Mouse (Mus musculus) adrenal gland, adult 2 months (tissue): ENCODE data around the gene Pigl. TPM values are rescaled to one million over a fixed set of nuclear protein-coding genes. Genes with fewer than 3 reads are reported as not detected.
"Not testable (repeated sequence)": the region's sequence is repeated elsewhere in the genome, so short reads cannot be mapped to it uniquely, and the experiment has no call there.

Experiments
- DNase-seq: peaks from one replicate; pipeline ENCODE4 v3.0.0; 2021
- long read RNA-seq: library from polyadenylated mRNA; stranded (forward); transcript quantifications from one replicate; pipeline ENCODE4 v2.0.0, GENCODE M21; 2021
- polyA plus RNA-seq: library from polyadenylated mRNA; depleted of rRNA; stranded (reverse); fragments of >200 nt; gene quantifications from 2 replicates; pipeline ENCODE4 v1.2.3, GENCODE M21; 2012; rRNA removed
- total RNA-seq, 2 experiments: library from RNA; stranded (reverse); gene quantifications; 2 replicates each; pipeline ENCODE4 v1.2.3; 2021

The Pigl gene
- 1 to 10 TPM; 9.5 to 10.0 TPM for total RNA-seq
- polyA plus RNA-seq: 6.0 and 6.8 TPM in 2 replicates
- long read RNA-seq, transcript Pigl-201 (7 exons, 2,174 nt): major isoform, 5 of 19 reads
- long read RNA-seq, partial matches to known transcripts: 1 of 19 reads
- long read RNA-seq, other reads (novel, unspliced or antisense): 13 of 19 reads

GRCm38 (mm10) chr11:62458276-62458724 lies at the start of gene Pigl, which contains the start of gene Ncor1:
Gene Pigl, plus strand, starts transcription at chr11:62458460.
Gene Ncor1, minus strand, starts transcription at chr11:62458541.
- DNase-seq: peak; percentile 91

- no peak for DNase-seq
Observed at GRCm38 (mm10) chr11:62408848-62409247, 49.4 kb upstream of the Pigl start.

- no peak for DNase-seq
Observed at GRCm38 (mm10) chr11:62409611-62410010, 48.6 kb upstream of the Pigl start.

- no peak for DNase-seq
Observed at GRCm38 (mm10) chr11:62415026-62415425, 43.2 kb upstream of the Pigl start.

- DNase-seq: no peak
Observed at GRCm38 (mm10) chr11:62424525-62424924, 33.7 kb upstream of the Pigl start.

- no peak for DNase-seq
Observed at GRCm38 (mm10) chr11:62426266-62426665, 32.0 kb upstream of the Pigl start.

- DNase-seq: no peak
Observed at GRCm38 (mm10) chr11:62427105-62427504, 31.2 kb upstream of the Pigl start.

GRCm38 (mm10) chr11:62432211-62432610 lies 26.0 kb upstream of the Pigl start:
- no peak for DNase-seq

GRCm38 (mm10) chr11:62440670-62441315 lies 17.5 kb upstream of the Pigl start:
- DNase-seq: no peak

GRCm38 (mm10) chr11:62445799-62446198 lies 12.5 kb upstream of the Pigl start:
- no peak for DNase-seq

GRCm38 (mm10) chr11:62448971-62449370 lies 9.3 kb upstream of the Pigl start:
- DNase-seq: peak; percentile 56

- DNase-seq: no peak
Observed at GRCm38 (mm10) chr11:62455193-62455592, 3.1 kb upstream of the Pigl start.

GRCm38 (mm10) chr11:62456021-62456482 lies 2.2 kb upstream of the Pigl start:
- no peak for DNase-seq

GRCm38 (mm10) chr11:62456483-62457172 lies 1.6 kb upstream of the Pigl start:
- DNase-seq: peak; percentile 78

GRCm38 (mm10) chr11:62457241-62457890 lies 894 bp upstream of the Pigl start:
- DNase-seq: peak; percentile 96

GRCm38 (mm10) chr11:62457891-62458270 lies 379 bp upstream of the Pigl start:
- no peak for DNase-seq

GRCm38 (mm10) chr11:62458780-62459179 lies 520 bp downstream of the Pigl start:
- no peak for DNase-seq

GRCm38 (mm10) chr11:62462529-62462928 lies 4.3 kb downstream of the Pigl start:
- DNase-seq: not testable (repeated sequence)

- DNase-seq: no peak
Observed at GRCm38 (mm10) chr11:62463225-62463915, 5.1 kb downstream of the Pigl start.

- DNase-seq: no peak
Observed at GRCm38 (mm10) chr11:62464696-62465095, 6.4 kb downstream of the Pigl start.

GRCm38 (mm10) chr11:62465849-62466248 lies 7.6 kb downstream of the Pigl start:
- DNase-seq: no peak

- no peak for DNase-seq
Observed at GRCm38 (mm10) chr11:62466546-62466945, 8.3 kb downstream of the Pigl start.
